ENCODE assay signal across 12 mouse cellular contexts in genomic region chr11:61647956-61648748, GRCm38 (mm10). TPM values are rescaled to one million over a fixed set of nuclear protein-coding genes. Genes with fewer than 3 reads are reported as not detected.
DNase-seq lines count a peak whose midpoint lies in the region; ATAC-seq and TF ChIP-seq lines count a peak whose summit lies in the region.
"Had no signal": no experiment of that assay in that cellular context is flagged by ENCODE, and none has a peak within 500 bp of the region (broad histone marks: within the 10 kb centered on the region; RNA-seq: fewer than 3 reads in every experiment).

No protein-coding gene starts in this region.

- TF ChIP-seq CTCF in thymus, adult 2 months (IDR thresholded peaks at IDR 0.05; ENCODE audit: borderline replicate concordance, control insufficient read depth, extremely low read depth, insufficient read depth, low read length, poor library complexity) = no peak

- no peaks in the 10 kb centered on the region for H3K27me3 ChIP-seq in thymus, adult 2 months (ENCODE audit: control insufficient read depth, insufficient read depth, low read length)
- H3K27me3 ChIP-seq in forebrain, embryonic 11.5 days (ENCODE audit: control insufficient read depth, insufficient read depth, low read length) = no peaks in the 10 kb centered on the region
- H3K27me3 ChIP-seq in intestine, embryonic 15.5 days (replicated peaks) = no peaks in the 10 kb centered on the region
- H3K27me3 ChIP-seq: heart, embryonic 12.5 days; lung, embryonic 15.5 days; Patski had no signal

- peak overlapping the region; percentile 24; the same call in 1 of the 2 replicates for H3K27ac ChIP-seq in thymus, adult 2 months (ENCODE audit: control insufficient read depth, insufficient read depth, low read length)
- no peak overlapping the region for H3K27ac ChIP-seq in forebrain, embryonic 11.5 days (ENCODE audit: low read depth, low read length)
- H3K27ac ChIP-seq in intestine, embryonic 15.5 days = no peak overlapping the region
- H3K27ac ChIP-seq: forebrain, embryonic 10.5 days; lung, embryonic 15.5 days had no signal

- H3K9ac ChIP-seq in forebrain, embryonic 11.5 days (ENCODE audit: low read length) = no peak overlapping the region
- H3K9ac ChIP-seq in intestine, embryonic 15.5 days = no peak overlapping the region
- H3K9ac ChIP-seq: heart, embryonic 12.5 days; lung, embryonic 15.5 days had no signal

- peaks cover 47% of the 10 kb centered on the region for H3K4me1 ChIP-seq in thymus, adult 2 months (replicated peaks; ENCODE audit: control insufficient read depth, insufficient read depth, low read length)
- H3K4me1 ChIP-seq in forebrain, embryonic 11.5 days (replicated peaks; ENCODE audit: control insufficient read depth, insufficient read depth, low read length) = no peaks in the 10 kb centered on the region
- peaks cover 8% of the 10 kb centered on the region; the same call in 1 of the 2 replicates for H3K4me1 ChIP-seq in intestine, embryonic 15.5 days (replicated peaks)
- H3K4me1 ChIP-seq: forebrain, embryonic 10.5 days had no signal

- ATAC-seq in hematopoietic stem cell, adult 5-6 weeks (replicated peaks in 1 of 2; ENCODE audit: insufficient read depth in 1 of 2, low FRiP score in 2 of 2, low TSS enrichment in 1 of 2, low read depth in 1 of 2, poor library complexity in 2 of 2, severe bottlenecking in 2 of 2) = peak; percentile 66 to 68
- no peak for ATAC-seq in forebrain, embryonic 11.5 days (replicated peaks; ENCODE audit: low FRiP score)
- ATAC-seq in intestine, embryonic 15.5 days = no peak
- ATAC-seq: Patski had no signal

- no peak overlapping the region for H3K4me3 ChIP-seq in thymus, adult 2 months (ENCODE audit: control insufficient read depth, insufficient read depth, low read length)
- no peak overlapping the region for H3K4me3 ChIP-seq in forebrain, embryonic 11.5 days (ENCODE audit: low read depth, low read length)
- no peak overlapping the region for H3K4me3 ChIP-seq in intestine, embryonic 15.5 days (replicated peaks)
- H3K4me3 ChIP-seq: forebrain, embryonic 10.5 days; heart, embryonic 12.5 days; lung, embryonic 15.5 days had no signal

- WGBS in thymus, adult 2 months = 38% methylated on average over 6 of the region's 6 CpGs
- 86% methylated on average over 6 of the region's 6 CpGs for WGBS in forebrain, embryonic 11.5 days
- 78% methylated on average over 6 of the region's 6 CpGs for WGBS in intestine, embryonic 15.5 days

- H3K9me3 ChIP-seq in forebrain, embryonic 11.5 days (ENCODE audit: control insufficient read depth, low read length) = no peaks in the 10 kb centered on the region
- no peaks in the 10 kb centered on the region for H3K9me3 ChIP-seq in intestine, embryonic 15.5 days
- H3K9me3 ChIP-seq: forebrain, embryonic 10.5 days; heart, embryonic 12.5 days; lung, embryonic 15.5 days had no signal

- no peak overlapping the region for H3K4me2 ChIP-seq in forebrain, embryonic 11.5 days (ENCODE audit: low read depth, low read length, severe bottlenecking)
- no peak overlapping the region for H3K4me2 ChIP-seq in intestine, embryonic 15.5 days (replicated peaks)
- H3K4me2 ChIP-seq: heart, embryonic 12.5 days; lung, embryonic 15.5 days had no signal

- no peak for TF ChIP-seq POLR2A in thymus, adult 2 months (IDR thresholded peaks at IDR 0.05; ENCODE audit: control insufficient read depth, extremely low read depth, insufficient read depth, low read length, poor library complexity)

- peak; percentile 29 to 38 for DNase-seq in cerebellum, postnatal 36 days
- no peak for DNase-seq in cerebellum, adult 11-12 months
- DNase-seq in thymus, adult 2 months = no peak
- no peak for DNase-seq in thymus, postnatal 0 days (ENCODE audit: low spot score)
- no peak for DNase-seq in embryo, embryonic 10.5 days (ENCODE audit: low spot score)
- no peak for DNase-seq in forebrain, embryonic 11.5 days (ENCODE audit: low spot score)

- H3K36me3 ChIP-seq in thymus, adult 2 months (ENCODE audit: control insufficient read depth, insufficient read depth, low read length) = no peaks in the 10 kb centered on the region
- H3K36me3 ChIP-seq in forebrain, embryonic 11.5 days (ENCODE audit: control insufficient read depth, insufficient read depth, low read length) = no peaks in the 10 kb centered on the region
- no peaks in the 10 kb centered on the region for H3K36me3 ChIP-seq in intestine, embryonic 15.5 days
- H3K36me3 ChIP-seq: forebrain, embryonic 10.5 days; heart, embryonic 12.5 days; lung, embryonic 15.5 days had no signal

RNA-seq across cellular contexts. Expression of gene Grap, which starts 4.9 kb away (rescaled TPM):
- polyA plus RNA-seq in thymus, adult 2 months (2012; rRNA removed) = 119 and 124 TPM in 2 replicates
- 59.0 and 88.7 TPM in 2 replicates for polyA plus RNA-seq in thymus, postnatal 0 days (2015; fragmentation: Nextera tagmentation; extraction: Ambion mirVana)
- total RNA-seq in hematopoietic stem cell, adult 5-6 weeks (2017) = 0.10 and 1.2 TPM in 2 replicates
- 5.6 and 5.9 TPM in 2 replicates for polyA plus RNA-seq in forebrain, embryonic 11.5 days (2014; fragmentation: Nextera tagmentation; extraction: Ambion mirVana)
- 7.1 and 7.6 TPM in 2 replicates for polyA plus RNA-seq in intestine, embryonic 15.5 days (2015; fragmentation: Nextera tagmentation; extraction: Ambion mirVana)

RNA-seq across cellular contexts. Expression of gene Fam83g, which starts 35.7 kb away (rescaled TPM):
- 8.9 and 9.5 TPM in 2 replicates for polyA plus RNA-seq in thymus, adult 2 months (2012; rRNA removed)
- polyA plus RNA-seq in thymus, postnatal 0 days (2015; fragmentation: Nextera tagmentation; extraction: Ambion mirVana) = 5.5 and 5.6 TPM in 2 replicates
- total RNA-seq in hematopoietic stem cell, adult 5-6 weeks (2017) = 0.30 TPM in 1 of 2 replicates, not detected in the other
- polyA plus RNA-seq in forebrain, embryonic 11.5 days (2014; fragmentation: Nextera tagmentation; extraction: Ambion mirVana) = 0.65 and 0.92 TPM in 2 replicates
- 7.4 and 7.9 TPM in 2 replicates for polyA plus RNA-seq in intestine, embryonic 15.5 days (2015; fragmentation: Nextera tagmentation; extraction: Ambion mirVana)
- polyA plus RNA-seq: Patski had no signal

Comparison
In these comparisons a context has a peak if more than half of its experiments do, and no peak if none do; other contexts are left out.
1. DNase-seq: peak in cerebellum, postnatal 36 days (2 of 2); none in cerebellum, adult 11-12 months (single experiment), thymus, adult 2 months (single experiment), thymus, postnatal 0 days (single experiment), embryo, embryonic 10.5 days (single experiment) and forebrain, embryonic 11.5 days (single experiment).
2. ATAC-seq: peak in hematopoietic stem cell, adult 5-6 weeks (2 of 2); none in forebrain, embryonic 11.5 days (single experiment) and intestine, embryonic 15.5 days (single experiment).